Mouse (Mus musculus) embryonic fibroblast, embryonic 13.5 days (primary cell): ENCODE measurements at regions not wholly inside any gene's neighbourhood (a gene's known extent, or its start where the extent isn't known, plus 50 kb on each side); places are given as distances from the start of the nearest gene placed in this dataset.

ENCODE experiments used
- CTCF ChIP-seq: IDR thresholded peaks from 2 replicates; pipeline ENCODE4 v1.5.1; 2011; ENCODE audit warnings: mild to moderate bottlenecking, control low read depth, low read length, moderate library complexity, borderline replicate concordance; ENCODE audit not compliant: insufficient read depth
- POLR2A ChIP-seq: IDR thresholded peaks from 2 replicates; pipeline ENCODE4 v1.6.1; 2011; ENCODE audit warnings: low read depth, mild to moderate bottlenecking, control low read depth, low read length, moderate library complexity

DNA sequence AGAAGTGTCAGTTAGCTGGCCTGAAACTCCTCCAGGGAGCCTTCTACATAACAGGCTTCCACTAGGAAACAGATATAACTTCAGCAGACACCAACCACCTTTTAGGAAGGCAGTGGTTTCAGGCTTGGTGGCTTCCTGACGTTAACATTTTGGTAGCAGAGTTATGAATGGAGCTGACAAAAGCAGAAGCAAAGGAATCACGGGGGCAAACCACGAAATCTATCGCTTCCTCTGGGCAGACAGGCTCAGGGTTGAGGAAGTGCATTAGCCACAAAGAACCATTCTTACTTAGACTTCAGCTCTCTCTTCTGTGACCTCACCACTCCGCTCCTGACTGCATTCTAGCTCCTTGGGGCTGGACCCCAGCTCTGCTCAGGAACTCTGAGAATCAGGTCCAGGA is 129.9 kb upstream of the Plxna4 start:
- TF ChIP-seq CTCF (no peak), POLR2A (no peak)
